Mouse (Mus musculus) testis, adult 2 months (tissue): ENCODE data around the gene Nrxn1.

Source experiments
- CTCF ChIP-seq: fragments of 200-500 bp; IDR thresholded peaks from 2 replicates; pipeline ENCODE4 v1.5.1; 2012; ENCODE audit warnings: low read depth, mild to moderate bottlenecking, inconsistent platforms, low read length, moderate library complexity; ENCODE audit not compliant: control insufficient read depth, insufficient read depth, insufficient replicate concordance
- POLR2A ChIP-seq: fragments of 200-500 bp; IDR thresholded peaks from 2 replicates; pipeline ENCODE4 v1.6.1; 2012; ENCODE audit warnings: low read depth, mild to moderate bottlenecking, inconsistent platforms, low read length, moderate library complexity; ENCODE audit not compliant: control insufficient read depth

DNA sequence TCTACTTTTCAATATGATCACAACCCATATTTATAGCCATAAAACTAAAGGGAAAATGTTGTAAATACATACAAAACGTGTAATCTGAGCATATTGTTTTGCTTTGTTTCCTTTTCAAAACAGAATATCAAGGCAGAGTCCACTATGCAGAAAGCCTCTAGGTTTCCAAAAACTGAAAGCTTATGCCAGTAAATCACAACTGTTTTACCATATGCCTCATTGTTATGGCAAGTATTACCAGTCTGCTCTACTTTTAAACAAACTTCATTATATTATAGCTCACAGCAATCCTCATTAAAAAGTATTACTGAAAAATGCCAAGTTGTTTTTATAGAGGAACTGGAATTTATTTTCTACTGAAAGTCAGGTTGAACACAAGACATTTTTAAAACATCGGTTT, 275.0 kb downstream of the Nrxn1 start:
- TF ChIP-seq CTCF (no peak), POLR2A (no peak)
